Mouse (Mus musculus) liver, adult 2 months (tissue): ENCODE data around the gene Ola1.

Experiments used
- CTCF ChIP-seq: fragments of 200-500 bp; IDR thresholded peaks from 2 replicates; pipeline ENCODE4 v1.5.1; 2011; ENCODE audit warnings: low read depth, low read length, control low read depth
- POLR2A ChIP-seq: fragments of 200-500 bp; IDR thresholded peaks from 2 replicates; pipeline ENCODE4 v1.6.1; 2011; ENCODE audit warnings: low read length, control low read depth; ENCODE audit not compliant: insufficient read depth; ENCODE audit errors: extremely low read depth

- TF ChIP-seq CTCF (no peak), POLR2A (no peak)
These were observed 169.6 kb downstream of the Ola1 start for GRCm38 (mm10) chr2:73049001-73049684.
